Mouse (Mus musculus) kidney, postnatal 10 days (tissue): ENCODE measurements around the gene Hmgcs1.

Source experiments
- DNase-seq: peaks from one replicate; pipeline ENCODE4 v3.0.0; 2021; ENCODE audit warnings: mixed read lengths

Hmgcs1 gene

GRCm38 (mm10) chr13:119754635-119755020, 64.4 kb downstream of the Hmgcs1 start:
- DNase-seq: no peak

GRCm38 (mm10) chr13:119755141-119755547, 65.0 kb downstream of the Hmgcs1 start:
- DNase-seq: peak; percentile 21

GRCm38 (mm10) chr13:119755681-119756471, 65.7 kb downstream of the Hmgcs1 start, which contains the start of gene Nim1k:
TSS of gene Nim1k (minus strand) at chr13:119755882.
- DNase-seq: peak; percentile 86

- DNase-seq: peak; percentile 34
Measured at GRCm38 (mm10) chr13:119756831-119757230, 66.7 kb downstream of the Hmgcs1 start.
